Mouse (Mus musculus) common myeloid progenitor, adult 5-6 weeks (primary cell): Measurements from ENCODE around the gene Tex21. TPM values are rescaled to one million over a fixed set of nuclear protein-coding genes. Genes with fewer than 3 reads are reported as not detected.

Source experiments
- ATAC-seq: replicated peaks from 2 replicates; pipeline ENCODE4 v1.8.0; 2016; ENCODE audit warnings: low read depth, mild to moderate bottlenecking, moderate TSS enrichment, inconsistent platforms; ENCODE audit not compliant: poor library complexity, severe bottlenecking
- total RNA-seq: library from RNA; stranded (forward); fragments of 200-1000, 187-1606 nt; gene quantifications from 2 replicates; pipeline ENCODE4 v1.2.3, GENCODE M21; 2017

Tex21 gene
- total RNA-seq, 1 experiment from 2014 or later, result 1.2 TPM

- no peak for ATAC-seq
Observed at GRCm38 (mm10) chr12:76209429-76209974, 37.0 kb downstream of the Tex21 start.

- no peak for ATAC-seq
Observed at GRCm38 (mm10) chr12:76200326-76200725, 46.2 kb downstream of the Tex21 start.

GRCm38 (mm10) chr12:76197071-76197470, 49.5 kb downstream of the Tex21 start:
- no peak for ATAC-seq

- ATAC-seq, result peak; percentile 88
Observed at GRCm38 (mm10) chr12:76196709-76197054, 49.9 kb downstream of the Tex21 start.

GRCm38 (mm10) chr12:76195912-76196708, 50.4 kb downstream of the Tex21 start:
- peak; percentile 80 for ATAC-seq

GRCm38 (mm10) chr12:76194526-76194925, 52.0 kb downstream of the Tex21 start:
- peak; percentile 23; the same call in 1 of the 2 replicates for ATAC-seq

GRCm38 (mm10) chr12:76190940-76191339, 55.6 kb downstream of the Tex21 start:
- ATAC-seq, result peak; percentile 85

- ATAC-seq, result peak; percentile 58; the same call in 1 of the 2 replicates
Observed at GRCm38 (mm10) chr12:76187849-76188248, 58.7 kb downstream of the Tex21 start.

GRCm38 (mm10) chr12:76186473-76186872, 60.1 kb downstream of the Tex21 start:
- no peak for ATAC-seq

GRCm38 (mm10) chr12:76185167-76185816, 61.3 kb downstream of the Tex21 start:
- ATAC-seq, result no peak

GRCm38 (mm10) chr12:76184271-76184670, 62.3 kb downstream of the Tex21 start:
- no peak for ATAC-seq

GRCm38 (mm10) chr12:76182831-76183230, 63.7 kb downstream of the Tex21 start:
- no peak for ATAC-seq

GRCm38 (mm10) chr12:76181471-76181870, 65.1 kb downstream of the Tex21 start:
- ATAC-seq, result no peak

GRCm38 (mm10) chr12:76180442-76180841, 66.1 kb downstream of the Tex21 start:
- ATAC-seq, result no peak

- no peak for ATAC-seq
Observed at GRCm38 (mm10) chr12:76179527-76179926, 67.0 kb downstream of the Tex21 start.

GRCm38 (mm10) chr12:76179051-76179450, 67.5 kb downstream of the Tex21 start:
- ATAC-seq, result no peak

GRCm38 (mm10) chr12:76177864-76178518, 68.6 kb downstream of the Tex21 start:
- ATAC-seq, result peak; percentile 72

- peak; percentile 75 for ATAC-seq
Observed at GRCm38 (mm10) chr12:76177000-76177863, 69.3 kb downstream of the Tex21 start, which contains the start of gene Esr2. Gene Esr2, minus strand, starts transcription at chr12:76177259.

- ATAC-seq, result no peak
Observed at GRCm38 (mm10) chr12:76165641-76166040, 80.9 kb downstream of the Tex21 start.

- ATAC-seq, result 0 out of 2 replicates have a peak, but pooled peaks have one; percentile 36
Observed at GRCm38 (mm10) chr12:76152389-76152788, 94.2 kb downstream of the Tex21 start.
